Mouse (Mus musculus): ENCODE measurements around the gene Pikfyve. TPM values are rescaled to one million over a fixed set of nuclear protein-coding genes. Genes with fewer than 3 reads are reported as not detected.
A peak's percentile ranks its signal among the peaks of the same experiment; 100 is the strongest.

Gene Pikfyve
- 18.4 and 19.9 TPM in 2 replicates for polyA plus RNA-seq (2016; fragmentation: Nextera tagmentation; extraction: Ambion mirVana)

GRCm38 (mm10) chr1:65186287-65187073 is at the start of gene Pikfyve, which contains the start of gene Idh1:
Gene Pikfyve (plus strand): TSS chr1:65186683.
Gene Idh1 (minus strand): TSS chr1:65186500.
- peak within 1 kb of the TSS; percentile 92 for H3K27ac ChIP-seq (replicated peaks)

GRCm38 (mm10) chr1:65137560-65137959 is 48.9 kb upstream of the Pikfyve start:
- no peak for ATAC-seq (ENCODE audit: low FRiP score, low read depth)
- H3K4me1 ChIP-seq, result no peaks in the 10 kb centered on the region

More at GRCm38 (mm10) chr1:65186287-65187073, at the start of gene Pikfyve, which contains the start of gene Idh1:
- H3K9ac ChIP-seq (replicated peaks), result peak within 1 kb of the TSS; percentile 95
- WGBS, result under 1% methylated on average over 61 of the region's 71 CpGs
- peak within 1 kb of the TSS; percentile 90 for H3K4me3 ChIP-seq
- no peaks in the 10 kb centered on the region for H3K36me3 ChIP-seq
- H3K9me3 ChIP-seq, result no peaks in the 10 kb centered on the region
- H3K27me3 ChIP-seq, result no peaks in the 10 kb centered on the region
- H3K4me2 ChIP-seq (replicated peaks), result peak within 1 kb of the TSS; percentile 86
- H3K4me1 ChIP-seq, result peaks cover 14% of the 10 kb centered on the region
- peak; percentile 99 for ATAC-seq (ENCODE audit: low FRiP score, low read depth)

GRCm38 (mm10) chr1:65144783-65145182 is 41.7 kb upstream of the Pikfyve start:
- H3K27me3 ChIP-seq, result no peaks in the 10 kb centered on the region
- no peak for ATAC-seq (ENCODE audit: low FRiP score, low read depth)
- H3K36me3 ChIP-seq, result no peaks in the 10 kb centered on the region
- no peak overlapping the region for H3K4me2 ChIP-seq (replicated peaks)
- H3K9me3 ChIP-seq, result no peaks in the 10 kb centered on the region
- 96% methylated on average over 2 of the region's 2 CpGs for WGBS
- no peak overlapping the region for H3K27ac ChIP-seq (replicated peaks)
- H3K4me3 ChIP-seq, result no peak overlapping the region
- no peak overlapping the region for H3K9ac ChIP-seq (replicated peaks)
- no peaks in the 10 kb centered on the region for H3K4me1 ChIP-seq

More at GRCm38 (mm10) chr1:65137560-65137959, 48.9 kb upstream of the Pikfyve start:
- H3K36me3 ChIP-seq, result no peaks in the 10 kb centered on the region
- 89% methylated on average over 6 of the region's 6 CpGs for WGBS
- no peaks in the 10 kb centered on the region for H3K27me3 ChIP-seq
- H3K4me3 ChIP-seq, result no peak overlapping the region
- H3K9me3 ChIP-seq, result no peaks in the 10 kb centered on the region
- no peak overlapping the region for H3K9ac ChIP-seq (replicated peaks)
- H3K27ac ChIP-seq (replicated peaks), result no peak overlapping the region
- H3K4me2 ChIP-seq (replicated peaks), result no peak overlapping the region

- Histone ChIP-seq H3K9ac (replicated peaks) (no peak overlapping the region), H3K27me3 (no peaks in the 10 kb centered on the region), H3K4me3 (no peak overlapping the region), H3K4me1 (no peaks in the 10 kb centered on the region), H3K27ac (replicated peaks) (no peak overlapping the region), H3K9me3 (no peaks in the 10 kb centered on the region), H3K4me2 (replicated peaks) (no peak overlapping the region), H3K36me3 (no peaks in the 10 kb centered on the region)
- no peak for ATAC-seq (ENCODE audit: low FRiP score, low read depth)
- 65% methylated on average over 2 of the region's 2 CpGs for WGBS
Measured at GRCm38 (mm10) chr1:65146601-65147000, 39.9 kb upstream of the Pikfyve start.

DNA sequence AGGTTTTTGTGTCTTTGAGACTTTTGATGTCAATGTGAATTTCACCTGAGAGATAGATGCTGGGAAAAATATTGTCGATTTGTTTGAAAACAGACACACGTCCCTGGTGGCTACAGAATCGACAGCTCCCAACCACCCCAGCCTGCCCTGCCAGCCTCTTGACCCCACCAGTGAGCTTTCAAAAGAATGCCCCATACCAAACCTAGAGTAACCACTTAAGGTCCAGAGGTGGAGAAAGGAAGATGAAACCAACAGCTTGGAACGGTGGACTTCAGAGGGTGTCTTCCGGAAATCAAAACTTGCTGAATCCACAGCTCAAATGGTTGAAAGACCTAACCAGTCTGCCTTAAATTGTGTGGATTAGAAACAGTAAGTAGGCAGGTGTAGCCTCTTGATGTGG is 39.2 kb upstream of the Pikfyve start:
- no peak for ATAC-seq (ENCODE audit: low FRiP score, low read depth)
- no peak overlapping the region for H3K4me2 ChIP-seq (replicated peaks)
- 96% methylated on average over 5 of the region's 5 CpGs for WGBS
- no peak overlapping the region for H3K4me3 ChIP-seq
- H3K27ac ChIP-seq (replicated peaks), result no peak overlapping the region
- no peaks in the 10 kb centered on the region for H3K27me3 ChIP-seq
- H3K4me1 ChIP-seq, result no peaks in the 10 kb centered on the region
- no peaks in the 10 kb centered on the region for H3K9me3 ChIP-seq
- no peaks in the 10 kb centered on the region for H3K36me3 ChIP-seq
- no peak overlapping the region for H3K9ac ChIP-seq (replicated peaks)

DNA sequence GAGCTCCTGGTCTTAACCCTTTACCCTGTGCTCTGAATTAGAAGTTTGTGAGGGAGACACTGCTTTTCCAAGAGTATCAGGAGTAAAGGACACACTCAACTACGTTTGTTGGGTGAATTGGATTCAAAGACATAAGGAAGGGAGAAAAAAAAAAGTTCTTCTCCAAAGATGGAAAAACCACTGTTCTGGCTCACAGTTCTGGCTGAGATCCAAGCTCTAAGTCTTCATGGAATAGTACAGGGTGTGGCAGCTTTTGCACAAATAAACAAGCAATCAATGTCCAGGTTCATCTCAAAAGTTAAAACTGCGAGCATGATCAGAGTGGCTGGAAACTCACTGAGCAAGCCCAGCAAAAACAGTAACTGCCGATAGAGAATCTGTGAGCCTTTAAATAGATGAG is 38.5 kb upstream of the Pikfyve start:
- 87% methylated on average over 3 of the region's 3 CpGs for WGBS
- H3K4me2 ChIP-seq (replicated peaks), result no peak overlapping the region
- no peak overlapping the region for H3K27ac ChIP-seq (replicated peaks)
- H3K4me3 ChIP-seq, result no peak overlapping the region
- no peak overlapping the region for H3K9ac ChIP-seq (replicated peaks)
- no peaks in the 10 kb centered on the region for H3K36me3 ChIP-seq
- H3K27me3 ChIP-seq, result no peaks in the 10 kb centered on the region
- no peaks in the 10 kb centered on the region for H3K4me1 ChIP-seq
- no peaks in the 10 kb centered on the region for H3K9me3 ChIP-seq
- ATAC-seq (ENCODE audit: low FRiP score, low read depth), result no peak

DNA sequence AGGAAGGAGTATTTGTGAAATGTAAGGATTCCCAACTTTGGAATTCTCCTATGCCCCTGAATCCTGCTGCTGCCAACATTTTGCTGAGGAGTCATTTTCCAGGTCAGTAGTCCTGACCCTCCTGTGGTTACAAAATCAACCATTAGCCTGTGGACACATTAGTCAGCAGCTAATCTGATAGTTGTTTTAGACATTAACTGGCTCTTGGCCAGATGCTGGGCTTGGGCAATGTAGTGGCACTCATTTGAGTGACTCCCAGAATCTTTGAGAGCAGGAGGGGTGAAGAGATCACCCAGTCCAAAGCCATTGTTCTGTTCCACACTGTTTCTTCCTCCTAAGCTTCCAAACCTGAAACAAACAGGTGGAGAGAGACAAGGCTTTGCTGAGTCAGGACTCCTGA is 31.7 kb upstream of the Pikfyve start:
- no peak overlapping the region for H3K27ac ChIP-seq (replicated peaks)
- H3K4me1 ChIP-seq, result no peaks in the 10 kb centered on the region
- no peak overlapping the region for H3K9ac ChIP-seq (replicated peaks)
- H3K36me3 ChIP-seq, result peaks cover 21% of the 10 kb centered on the region
- H3K9me3 ChIP-seq, result no peaks in the 10 kb centered on the region
- no peak for ATAC-seq (ENCODE audit: low FRiP score, low read depth)
- no peaks in the 10 kb centered on the region for H3K27me3 ChIP-seq
- H3K4me3 ChIP-seq, result no peak overlapping the region
- no peak overlapping the region for H3K4me2 ChIP-seq (replicated peaks)

DNA sequence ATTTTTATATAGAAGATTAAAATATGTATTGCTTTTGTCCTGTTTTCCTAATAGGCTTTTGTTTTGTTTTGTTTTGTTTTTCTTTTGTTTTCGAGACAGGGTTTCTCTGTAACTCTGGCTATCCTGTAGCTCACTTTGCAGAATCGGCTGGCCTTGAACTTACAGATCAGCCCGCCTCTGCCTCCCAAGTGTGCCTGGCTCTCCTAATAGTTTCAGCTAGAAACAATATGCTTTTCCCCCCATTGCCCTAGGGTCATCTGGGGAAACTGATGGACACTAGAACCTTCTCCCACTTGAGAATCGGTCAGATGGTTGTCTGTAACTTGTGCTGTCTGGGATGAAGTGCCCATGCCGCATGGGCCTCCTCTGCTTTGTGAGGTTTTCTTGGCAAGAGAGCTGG is 30.4 kb upstream of the Pikfyve start:
- no peaks in the 10 kb centered on the region for H3K4me1 ChIP-seq
- H3K4me2 ChIP-seq (replicated peaks), result no peak overlapping the region
- H3K9me3 ChIP-seq, result no peaks in the 10 kb centered on the region
- H3K27ac ChIP-seq (replicated peaks), result no peak overlapping the region
- H3K4me3 ChIP-seq, result no peak overlapping the region
- H3K9ac ChIP-seq (replicated peaks), result no peak overlapping the region
- peaks cover 34% of the 10 kb centered on the region for H3K36me3 ChIP-seq
- ATAC-seq (ENCODE audit: low FRiP score, low read depth), result no peak
- no peaks in the 10 kb centered on the region for H3K27me3 ChIP-seq
- 98% methylated on average over 5 of the region's 5 CpGs for WGBS

GRCm38 (mm10) chr1:65162210-65162609 is 24.3 kb upstream of the Pikfyve start:
- H3K4me3 ChIP-seq, result no peak overlapping the region
- H3K4me2 ChIP-seq (replicated peaks), result no peak overlapping the region
- H3K27ac ChIP-seq (replicated peaks), result no peak overlapping the region
- WGBS, result 100% methylated on average over 1 of the region's 1 CpGs
- peaks cover 93% of the 10 kb centered on the region for H3K36me3 ChIP-seq
- H3K4me1 ChIP-seq, result no peaks in the 10 kb centered on the region
- H3K9me3 ChIP-seq, result no peaks in the 10 kb centered on the region
- H3K9ac ChIP-seq (replicated peaks), result no peak overlapping the region
- H3K27me3 ChIP-seq, result no peaks in the 10 kb centered on the region
- ATAC-seq (ENCODE audit: low FRiP score, low read depth), result no peak

GRCm38 (mm10) chr1:65167496-65167895 is 19.0 kb upstream of the Pikfyve start:
- no peak overlapping the region for H3K4me2 ChIP-seq (replicated peaks)
- no peak overlapping the region for H3K9ac ChIP-seq (replicated peaks)
- H3K9me3 ChIP-seq, result no peaks in the 10 kb centered on the region
- H3K27me3 ChIP-seq, result no peaks in the 10 kb centered on the region
- H3K4me3 ChIP-seq, result no peak overlapping the region
- H3K36me3 ChIP-seq, result peaks cover 95% of the 10 kb centered on the region
- 86% methylated on average over 1 of the region's 1 CpGs for WGBS
- ATAC-seq (ENCODE audit: low FRiP score, low read depth), result no peak
- H3K27ac ChIP-seq (replicated peaks), result no peak overlapping the region
- peaks cover 4% of the 10 kb centered on the region for H3K4me1 ChIP-seq

GRCm38 (mm10) chr1:65169536-65169935 is 16.9 kb upstream of the Pikfyve start:
- H3K4me2 ChIP-seq (replicated peaks), result no peak overlapping the region
- 93% methylated on average over 7 of the region's 7 CpGs for WGBS

DNA sequence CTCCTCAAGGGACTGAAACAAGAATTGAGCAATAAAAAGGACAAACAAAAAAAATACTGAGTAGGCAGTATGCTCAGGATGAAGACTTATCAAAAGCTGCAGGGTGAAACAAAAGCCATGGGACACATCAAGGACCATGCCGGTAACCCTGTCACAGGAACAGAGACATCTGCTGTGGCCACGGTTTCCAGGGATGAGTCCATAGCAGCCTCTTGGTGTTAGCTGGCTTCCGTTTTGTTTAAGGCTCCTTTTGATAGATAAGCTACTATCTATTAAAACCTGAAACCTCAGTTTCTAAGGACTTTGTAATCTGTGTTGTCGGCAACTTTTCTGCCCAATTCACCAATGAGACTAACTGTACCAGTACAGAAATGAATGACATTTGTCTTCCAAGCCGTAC is 16.5 kb upstream of the Pikfyve start:
- H3K4me2 ChIP-seq (replicated peaks), result no peak overlapping the region
- no peak overlapping the region for H3K4me3 ChIP-seq
- peaks cover 8% of the 10 kb centered on the region for H3K4me1 ChIP-seq
- no peak for ATAC-seq (ENCODE audit: low FRiP score, low read depth)
- H3K9ac ChIP-seq (replicated peaks), result no peak overlapping the region
- WGBS, result 93% methylated on average over 5 of the region's 5 CpGs
- H3K9me3 ChIP-seq, result no peaks in the 10 kb centered on the region
- H3K27ac ChIP-seq (replicated peaks), result no peak overlapping the region
- H3K36me3 ChIP-seq, result peaks cover 95% of the 10 kb centered on the region
- no peaks in the 10 kb centered on the region for H3K27me3 ChIP-seq

More at GRCm38 (mm10) chr1:65169536-65169935, 16.9 kb upstream of the Pikfyve start:
- no peak overlapping the region for H3K4me3 ChIP-seq
- H3K27ac ChIP-seq (replicated peaks), result no peak overlapping the region
- ATAC-seq (ENCODE audit: low FRiP score, low read depth), result no peak
- peaks cover 8% of the 10 kb centered on the region for H3K4me1 ChIP-seq
- H3K27me3 ChIP-seq, result no peaks in the 10 kb centered on the region
- H3K9me3 ChIP-seq, result no peaks in the 10 kb centered on the region
- H3K36me3 ChIP-seq, result peaks cover 97% of the 10 kb centered on the region
- H3K9ac ChIP-seq (replicated peaks), result no peak overlapping the region

Data from midbrain, embryonic 12.5 days (tissue).